Mouse (Mus musculus): ENCODE measurements around the gene Paqr9. TPM values are rescaled to one million over a fixed set of nuclear protein-coding genes. Genes with fewer than 3 reads are reported as not detected.

Paqr9 gene
- polyA plus RNA-seq, 1 experiment from 2014 or later = 0.58 TPM

DNA sequence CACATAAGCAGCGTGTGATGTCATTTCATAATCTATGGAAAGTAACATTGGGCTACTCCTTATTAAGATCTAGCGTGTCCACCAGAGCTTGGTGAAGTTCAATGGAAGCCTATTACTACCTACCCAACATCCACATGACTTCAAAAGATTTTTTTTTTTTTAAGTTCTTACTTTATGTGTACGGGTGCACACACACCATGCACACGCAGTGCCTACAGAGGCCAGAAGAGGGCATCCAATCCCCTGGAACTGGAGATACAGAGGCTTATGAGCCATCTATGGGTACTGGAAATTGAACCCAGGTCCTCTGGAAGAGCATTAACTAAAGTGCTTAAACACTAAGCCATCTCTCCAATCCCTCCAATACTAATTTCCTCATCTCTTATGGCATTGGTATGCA, 39.9 kb downstream of the Paqr9 start:
- 82% methylated on average over 4 of the region's 4 CpGs for WGBS
- Histone ChIP-seq H3K9me3 (replicated peaks; ENCODE audit: control insufficient read depth, low read length) (no peaks in the 10 kb centered on the region), H3K4me1 (ENCODE audit: control insufficient read depth, insufficient read depth, low read length) (no peaks in the 10 kb centered on the region; the same call in 1 of the 2 replicates), H3K27ac (ENCODE audit: low read length) (no peak overlapping the region), H3K9ac (ENCODE audit: low read length) (no peak overlapping the region), H3K4me3 (ENCODE audit: low read length) (no peak overlapping the region), H3K36me3 (ENCODE audit: control insufficient read depth, insufficient read depth) (no peaks in the 10 kb centered on the region), H3K27me3 (ENCODE audit: control insufficient read depth, insufficient read depth, low read length) (no peaks in the 10 kb centered on the region), H3K4me2 (ENCODE audit: low read depth, low read length) (no peak overlapping the region)
- no peak for ATAC-seq (replicated peaks; ENCODE audit: extremely low read depth, insufficient read depth, low FRiP score)

DNA sequence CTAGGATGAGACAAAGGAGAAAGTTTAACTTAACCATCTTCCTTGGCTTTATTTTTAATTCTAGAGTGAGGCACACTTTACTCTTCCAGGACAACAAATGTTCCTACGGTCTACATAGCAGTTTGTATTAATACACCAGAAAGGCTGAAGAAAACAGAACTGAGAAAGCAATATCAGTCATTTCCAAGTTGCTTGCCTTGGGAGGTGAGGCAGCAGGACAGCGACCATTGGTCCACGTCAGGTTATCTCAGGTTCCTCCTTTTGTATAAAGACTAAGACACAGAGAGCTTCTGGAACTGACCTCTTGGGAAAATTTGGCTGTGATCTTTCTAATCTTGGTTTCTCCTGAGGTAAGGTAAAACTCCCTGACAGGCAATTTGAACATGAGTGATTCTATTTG, 43.4 kb downstream of the Paqr9 start:
- 70% methylated on average over 3 of the region's 3 CpGs for WGBS
- ATAC-seq (replicated peaks; ENCODE audit: extremely low read depth, insufficient read depth, low FRiP score) = no peak
- H3K9ac ChIP-seq (ENCODE audit: low read length) = no peak overlapping the region

DNA sequence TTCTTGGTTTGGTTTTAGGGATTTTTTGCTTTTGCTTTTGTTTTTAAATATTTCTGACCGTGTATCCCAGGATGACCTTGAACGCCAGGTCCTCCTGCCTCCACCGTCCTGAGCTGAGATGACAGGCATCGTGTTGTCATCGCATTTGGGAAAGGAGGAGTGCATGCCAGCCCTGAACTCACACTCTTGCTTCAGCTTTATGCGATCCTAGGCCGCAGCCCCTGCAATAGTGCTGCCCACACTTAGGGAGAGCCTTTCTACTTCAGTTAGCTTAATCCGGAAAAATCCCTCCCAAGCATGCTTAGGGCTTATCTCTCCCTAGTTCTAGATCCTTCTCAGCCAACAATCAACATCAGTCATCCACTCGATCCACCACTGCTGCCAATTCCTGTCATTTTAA, 43.9 kb downstream of the Paqr9 start:
- no peak for ATAC-seq (replicated peaks; ENCODE audit: extremely low read depth, insufficient read depth, low FRiP score)
- Histone ChIP-seq H3K4me3 (ENCODE audit: low read length) (no peak overlapping the region), H3K9ac (ENCODE audit: low read length) (no peak overlapping the region), H3K36me3 (ENCODE audit: control insufficient read depth, insufficient read depth) (no peaks in the 10 kb centered on the region), H3K4me1 (ENCODE audit: control insufficient read depth, insufficient read depth, low read length) (no peaks in the 10 kb centered on the region), H3K4me2 (ENCODE audit: low read depth, low read length) (no peak overlapping the region), H3K9me3 (replicated peaks; ENCODE audit: control insufficient read depth, low read length) (no peaks in the 10 kb centered on the region), H3K27ac (ENCODE audit: low read length) (no peak overlapping the region), H3K27me3 (ENCODE audit: control insufficient read depth, insufficient read depth, low read length) (no peaks in the 10 kb centered on the region)
- 61% methylated on average over 9 of the region's 9 CpGs for WGBS

More for the DNA sequence above, 43.4 kb downstream of the Paqr9 start:
- Histone ChIP-seq H3K27me3 (ENCODE audit: control insufficient read depth, insufficient read depth, low read length) (no peaks in the 10 kb centered on the region), H3K27ac (ENCODE audit: low read length) (no peak overlapping the region), H3K4me2 (ENCODE audit: low read depth, low read length) (no peak overlapping the region), H3K9me3 (replicated peaks; ENCODE audit: control insufficient read depth, low read length) (no peaks in the 10 kb centered on the region), H3K4me3 (ENCODE audit: low read length) (no peak overlapping the region), H3K4me1 (ENCODE audit: control insufficient read depth, insufficient read depth, low read length) (no peaks in the 10 kb centered on the region; the same call in 1 of the 2 replicates), H3K36me3 (ENCODE audit: control insufficient read depth, insufficient read depth) (no peaks in the 10 kb centered on the region)

DNA sequence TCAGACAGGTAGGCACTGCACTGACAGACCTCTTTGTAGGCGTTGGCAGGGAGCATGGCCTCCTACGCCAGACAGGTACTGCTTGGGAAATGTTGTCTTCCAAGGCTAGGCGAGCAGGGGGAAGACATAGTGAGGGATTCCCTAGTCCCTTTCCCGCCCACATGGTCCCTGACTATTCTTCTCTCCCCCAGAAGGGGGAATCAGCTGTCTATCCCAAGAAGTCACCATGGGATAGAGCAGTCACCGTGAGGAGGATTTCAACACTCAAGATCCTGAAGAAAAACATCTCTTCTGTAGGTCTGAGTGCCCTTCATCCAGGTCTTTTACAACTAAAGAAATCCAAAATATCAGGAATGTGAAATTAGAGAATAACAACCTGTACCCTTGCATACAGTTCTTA, 47.7 kb downstream of the Paqr9 start:
- no peak for ATAC-seq (replicated peaks; ENCODE audit: extremely low read depth, insufficient read depth, low FRiP score)
- no peaks in the 10 kb centered on the region for H3K36me3 ChIP-seq (ENCODE audit: control insufficient read depth, insufficient read depth)
- no peak overlapping the region for H3K4me3 ChIP-seq (ENCODE audit: low read length)
- H3K4me1 ChIP-seq (ENCODE audit: control insufficient read depth, insufficient read depth, low read length) = no peaks in the 10 kb centered on the region
- 56% methylated on average over 5 of the region's 5 CpGs for WGBS
- no peak overlapping the region for H3K9ac ChIP-seq (ENCODE audit: low read length)
- no peaks in the 10 kb centered on the region for H3K9me3 ChIP-seq (replicated peaks; ENCODE audit: control insufficient read depth, low read length)
- no peaks in the 10 kb centered on the region for H3K27me3 ChIP-seq (ENCODE audit: control insufficient read depth, insufficient read depth, low read length)
- no peak overlapping the region for H3K4me2 ChIP-seq (ENCODE audit: low read depth, low read length)
- no peak overlapping the region for H3K27ac ChIP-seq (ENCODE audit: low read length)

DNA sequence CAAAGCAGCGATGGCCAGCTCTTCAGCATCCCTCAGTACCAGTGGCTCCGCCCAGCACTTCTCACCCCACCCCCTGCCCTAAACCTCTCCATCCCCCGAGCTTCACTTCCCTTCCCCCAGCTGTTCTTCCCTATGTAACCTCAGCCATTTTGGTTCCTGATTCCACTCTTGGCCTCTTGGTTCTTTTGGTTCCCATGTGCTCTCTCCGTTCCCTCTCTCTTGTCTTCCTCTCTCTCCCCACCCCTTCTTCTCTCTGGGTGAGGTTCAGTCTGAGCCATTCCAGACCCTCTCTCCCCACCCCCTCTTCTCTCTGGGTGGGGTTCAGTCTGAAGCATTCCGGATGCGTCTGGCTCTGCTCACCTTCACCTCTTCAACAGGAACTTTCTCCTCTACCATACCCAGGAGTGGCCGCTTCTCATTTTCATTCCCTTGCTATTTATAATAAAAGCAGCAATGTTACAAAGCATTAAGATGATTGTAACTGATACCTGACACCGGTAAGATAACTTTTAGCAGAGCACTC, 52.9 kb downstream of the Paqr9 start:
- 65% methylated on average over 8 of the region's 8 CpGs for WGBS
- ATAC-seq (replicated peaks; ENCODE audit: extremely low read depth, insufficient read depth, low FRiP score) = no peak
- no peak overlapping the region for H3K27ac ChIP-seq (ENCODE audit: low read length)
- H3K27me3 ChIP-seq (ENCODE audit: control insufficient read depth, insufficient read depth, low read length) = no peaks in the 10 kb centered on the region
- no peaks in the 10 kb centered on the region for H3K36me3 ChIP-seq (ENCODE audit: control insufficient read depth, insufficient read depth)
- H3K9ac ChIP-seq (ENCODE audit: low read length) = no peak overlapping the region
- H3K4me2 ChIP-seq (ENCODE audit: low read depth, low read length) = no peak overlapping the region
- no peaks in the 10 kb centered on the region for H3K4me1 ChIP-seq (ENCODE audit: control insufficient read depth, insufficient read depth, low read length)
- no peaks in the 10 kb centered on the region for H3K9me3 ChIP-seq (replicated peaks; ENCODE audit: control insufficient read depth, low read length)
- H3K4me3 ChIP-seq (ENCODE audit: low read length) = no peak overlapping the region

DNA sequence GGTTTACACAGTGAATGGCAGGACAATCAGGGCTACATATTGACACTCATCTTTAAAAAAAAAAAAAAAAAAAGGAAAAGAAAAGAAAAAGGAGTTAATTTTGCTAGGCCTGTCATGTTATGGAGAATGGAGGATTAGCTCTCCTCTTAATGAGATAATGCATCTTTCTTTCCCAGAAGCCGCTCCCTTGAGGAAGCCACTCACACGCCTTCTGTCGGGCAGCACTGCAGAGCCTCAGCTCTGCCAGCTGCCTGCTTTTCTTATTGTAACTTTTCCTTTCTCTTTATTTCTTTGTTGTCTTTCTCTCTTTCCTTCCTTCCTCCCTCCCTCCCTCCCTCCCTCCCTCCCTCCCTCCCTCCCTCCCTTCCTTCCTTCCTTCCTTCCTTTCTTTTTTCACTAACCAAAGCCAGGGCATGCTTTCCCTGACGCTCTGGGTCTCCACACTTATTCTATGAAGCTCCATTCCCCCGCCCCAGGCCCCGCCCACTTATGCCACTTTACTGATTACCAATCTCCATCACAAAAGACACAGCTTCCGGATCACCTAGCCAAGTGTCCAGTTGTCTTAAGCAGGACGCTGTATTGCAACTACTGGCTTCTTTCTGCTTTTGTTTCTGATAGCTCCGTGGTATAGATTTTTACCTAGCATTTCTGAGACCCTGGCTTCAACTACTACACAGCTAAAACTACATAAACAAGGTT, 54.1 kb downstream of the Paqr9 start:
- no peaks in the 10 kb centered on the region for H3K36me3 ChIP-seq (ENCODE audit: control insufficient read depth, insufficient read depth)
- H3K9me3 ChIP-seq (replicated peaks; ENCODE audit: control insufficient read depth, low read length) = no peaks in the 10 kb centered on the region
- H3K9ac ChIP-seq (ENCODE audit: low read length) = no peak overlapping the region
- no peak overlapping the region for H3K4me3 ChIP-seq (ENCODE audit: low read length)
- 32% methylated on average over 8 of the region's 9 CpGs for WGBS
- H3K4me1 ChIP-seq (ENCODE audit: control insufficient read depth, insufficient read depth, low read length) = no peaks in the 10 kb centered on the region
- no peak overlapping the region for H3K27ac ChIP-seq (ENCODE audit: low read length)
- H3K27me3 ChIP-seq (ENCODE audit: control insufficient read depth, insufficient read depth, low read length) = no peaks in the 10 kb centered on the region
- H3K4me2 ChIP-seq (ENCODE audit: low read depth, low read length) = no peak overlapping the region
- ATAC-seq (replicated peaks; ENCODE audit: extremely low read depth, insufficient read depth, low FRiP score) = no peak

DNA sequence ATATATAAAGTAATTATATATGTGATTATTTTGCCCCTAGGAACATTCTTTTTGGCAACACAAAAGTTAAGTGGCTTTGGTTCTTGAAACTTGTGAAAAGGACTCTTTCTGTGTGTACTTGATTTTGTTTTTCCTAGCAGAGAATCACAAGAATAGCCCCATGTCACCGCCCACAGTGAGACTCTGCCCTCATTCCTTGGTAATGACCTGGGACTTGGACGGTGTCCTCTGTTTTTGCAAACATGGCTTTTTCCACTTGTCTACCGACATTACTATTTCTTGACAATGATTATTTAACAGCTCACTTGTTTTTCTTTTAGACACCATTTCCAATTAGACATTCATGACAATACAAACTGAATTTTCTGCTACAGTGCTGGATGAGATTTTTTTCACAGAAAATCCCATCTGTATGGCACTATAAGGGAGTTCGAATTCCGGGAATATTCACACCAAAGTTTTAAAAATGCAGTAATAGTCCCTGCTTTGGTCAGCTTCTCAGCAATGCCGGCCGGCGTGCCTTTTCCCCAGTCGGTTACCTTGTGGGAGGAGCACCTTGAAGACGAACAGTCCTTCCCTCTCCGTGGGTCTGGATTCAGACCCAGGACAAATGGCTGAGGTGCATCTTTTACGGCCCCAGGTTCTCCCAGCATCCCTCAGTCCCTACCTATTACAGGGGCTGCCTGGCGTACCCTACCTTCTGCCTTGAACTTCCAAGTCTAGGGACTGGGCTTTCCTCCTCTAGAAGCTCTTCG, 55.6 kb downstream of the Paqr9 start:
- WGBS = 67% methylated on average over 14 of the region's 14 CpGs
- Histone ChIP-seq H3K4me1 (ENCODE audit: control insufficient read depth, insufficient read depth, low read length) (no peaks in the 10 kb centered on the region), H3K4me3 (ENCODE audit: low read length) (no peak overlapping the region), H3K36me3 (ENCODE audit: control insufficient read depth, insufficient read depth) (no peaks in the 10 kb centered on the region), H3K27ac (ENCODE audit: low read length) (no peak overlapping the region), H3K4me2 (ENCODE audit: low read depth, low read length) (no peak overlapping the region), H3K27me3 (ENCODE audit: control insufficient read depth, insufficient read depth, low read length) (no peaks in the 10 kb centered on the region), H3K9me3 (replicated peaks; ENCODE audit: control insufficient read depth, low read length) (no peaks in the 10 kb centered on the region), H3K9ac (ENCODE audit: low read length) (no peak overlapping the region)
- ATAC-seq (replicated peaks; ENCODE audit: extremely low read depth, insufficient read depth, low FRiP score) = no peak

DNA sequence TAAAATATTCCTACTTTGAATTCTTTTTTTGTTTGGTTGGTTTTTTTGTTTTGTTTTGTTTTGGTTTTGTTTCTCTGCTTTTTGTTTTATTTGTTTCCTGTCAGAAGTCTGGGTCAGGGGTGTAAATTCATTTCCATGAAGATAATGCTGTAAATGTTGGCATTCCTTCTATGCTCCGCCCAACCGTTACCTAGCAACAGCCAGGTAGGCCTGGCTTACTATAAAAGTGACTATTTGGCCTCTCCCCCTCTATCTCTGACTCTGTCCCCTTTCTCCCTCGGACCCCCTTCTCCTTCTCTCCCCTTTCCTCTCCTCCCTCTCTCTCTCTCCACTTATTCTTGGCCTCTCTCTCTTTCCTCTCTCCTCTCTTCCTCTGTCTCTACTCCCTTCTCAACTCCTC, 56.5 kb downstream of the Paqr9 start:
- no peaks in the 10 kb centered on the region for H3K36me3 ChIP-seq (ENCODE audit: control insufficient read depth, insufficient read depth)
- WGBS = 82% methylated on average over 3 of the region's 3 CpGs

More for the DNA sequence above, 56.5 kb downstream of the Paqr9 start:
- H3K4me2 ChIP-seq (ENCODE audit: low read depth, low read length) = no peak overlapping the region
- no peak overlapping the region for H3K27ac ChIP-seq (ENCODE audit: low read length)
- H3K4me3 ChIP-seq (ENCODE audit: low read length) = no peak overlapping the region
- ATAC-seq (replicated peaks; ENCODE audit: extremely low read depth, insufficient read depth, low FRiP score) = no peak
- no peaks in the 10 kb centered on the region for H3K27me3 ChIP-seq (ENCODE audit: control insufficient read depth, insufficient read depth, low read length)
- no peaks in the 10 kb centered on the region for H3K9me3 ChIP-seq (replicated peaks; ENCODE audit: control insufficient read depth, low read length)
- no peaks in the 10 kb centered on the region for H3K4me1 ChIP-seq (ENCODE audit: control insufficient read depth, insufficient read depth, low read length)
- H3K9ac ChIP-seq (ENCODE audit: low read length) = no peak overlapping the region
